Mouse (Mus musculus) liver, embryonic 14.5 days (tissue): ENCODE measurements at regions not wholly inside any gene's neighbourhood (a gene's known extent, or its start where the extent isn't known, plus 50 kb on each side); places are given as distances from the start of the nearest gene placed in this dataset.

Experiments used
- CTCF ChIP-seq: IDR thresholded peaks from 2 replicates; pipeline ENCODE4 v1.5.1; 2016; ENCODE audit warnings: antibody characterized with exemption, low read depth, control low read depth
- EP300 ChIP-seq: IDR thresholded peaks from 2 replicates; pipeline ENCODE4 v1.6.1; 2016; ENCODE audit warnings: antibody characterized with exemption, low read depth

GRCm38 (mm10) chr9:46495276-46495675 is 175.5 kb upstream of the 4931429L15Rik start:
- TF ChIP-seq CTCF (no peak), EP300 (no peak)
